Mouse (Mus musculus) limb, embryonic 14.5 days (tissue): ENCODE results near the gene Dis3l. TPM values are rescaled to one million over a fixed set of nuclear protein-coding genes. Genes with fewer than 3 reads are reported as not detected.
A peak's percentile ranks its signal among the peaks of the same experiment; 100 is the strongest.

Experiments
- ATAC-seq: fragments of 200-750 bp; cut with Nextera tagmentation; 2 replicates; pipeline ENCODE4 v1.8.0; 2017; ENCODE audit warnings: low read depth, moderate number of reproducible peaks, moderate TSS enrichment; ENCODE audit not compliant: low FRiP score
- DNase-seq: peaks from one replicate; pipeline ENCODE4 v3.0.0-alpha.2; 2015; ENCODE audit warnings: low spot score
- H3K27ac ChIP-seq: fragments of 300-500 bp; sonication (generic); replicated peaks from 2 replicates; pipeline ENCODE4 v1.5.1; 2014; ENCODE audit warnings: low read depth, mild to moderate bottlenecking, low read length, moderate library complexity, mixed read lengths
- H3K27me3 ChIP-seq: fragments of 300-500 bp; sonication (generic); 2 replicates; pipeline ENCODE4 v1.6.1; 2014; ENCODE audit warnings: low read length, mixed read lengths; ENCODE audit not compliant: control insufficient read depth, insufficient read depth
- H3K36me3 ChIP-seq: fragments of 300-500 bp; sonication (generic); 2 replicates; pipeline ENCODE4 v1.6.1; 2014; ENCODE audit warnings: mild to moderate bottlenecking, low read length, moderate library complexity, mixed read lengths; ENCODE audit not compliant: control insufficient read depth, insufficient read depth
- H3K4me1 ChIP-seq: fragments of 300-500 bp; sonication (generic); 2 replicates; pipeline ENCODE4 v1.6.1; 2014; ENCODE audit warnings: antibody characterized with exemption, low read length, mixed read lengths; ENCODE audit not compliant: control insufficient read depth, insufficient read depth
- H3K4me2 ChIP-seq: fragments of 300-500 bp; sonication (generic); replicated peaks from 2 replicates; pipeline ENCODE4 v1.6.1; 2014; ENCODE audit warnings: low read depth, mild to moderate bottlenecking, low read length, moderate library complexity; ENCODE audit not compliant: severe bottlenecking
- H3K4me3 ChIP-seq: fragments of 300-500 bp; sonication (generic); replicated peaks from 2 replicates; pipeline ENCODE4 v1.5.1; 2014; ENCODE audit warnings: low read length
- H3K9ac ChIP-seq: fragments of 300-500 bp; sonication (generic); 2 replicates; pipeline ENCODE4 v1.6.1; 2014; ENCODE audit warnings: mild to moderate bottlenecking, low read depth, low read length, moderate library complexity; ENCODE audit not compliant: severe bottlenecking
- H3K9me3 ChIP-seq: fragments of 300-500 bp; sonication (generic); 2 replicates; pipeline ENCODE4 v1.6.1; 2016; ENCODE audit warnings: low read length; ENCODE audit not compliant: control insufficient read depth
- POLR2A ChIP-seq: fragments of 200-500 bp; IDR thresholded peaks from 2 replicates; pipeline ENCODE4 v1.8.0; 2012; ENCODE audit warnings: inconsistent platforms, mild to moderate bottlenecking, moderate library complexity, borderline replicate concordance; ENCODE audit not compliant: insufficient read depth, insufficient read length; ENCODE audit errors: extremely low read depth
- WGBS: fragments of 180-500 bp; shearing (Covaris S2); extraction: QIAGEN DNeasy Blood & Tissue Kit; methylation state at CpG from one replicate; pipeline ENCODE4 v1.1.7; 2014; 5-methylcytosine and 5-hydroxymethylcytosine counted together
- polyA plus RNA-seq, 2 experiments: library from polyadenylated mRNA; depleted of rRNA in 1 of 2; stranded (reverse) in 1 of 2; unstranded in 1 of 2; fragments of >200 nt; fragmentation: Nextera tagmentation in 1 of 2; extraction: Ambion mirVana in 1 of 2; gene quantifications; 2 replicates each; pipeline versions ENCODE4 v1.2.1 to v1.2.3; 2012 to 2014

The Dis3l gene
- polyA plus RNA-seq (2012; rRNA removed) = 15.8 and 19.1 TPM in 2 replicates
- polyA plus RNA-seq (2014; fragmentation: Nextera tagmentation; extraction: Ambion mirVana) = 19.9 and 20.9 TPM in 2 replicates

GRCm38 (mm10) chr9:64341254-64341566 lies at the start of gene Dis3l:
TSS of gene Dis3l (minus strand) at chr9:64341288.
- 0 out of 2 replicates have a peak, but pooled peaks have one; percentile 6 for ATAC-seq
- peak within 1 kb of the TSS; percentile 50 for H3K4me3 ChIP-seq
- no peak for TF ChIP-seq POLR2A
- H3K27ac ChIP-seq = peak within 1 kb of the TSS; percentile 98
- H3K4me2 ChIP-seq = peak within 1 kb of the TSS; percentile 75
- 7% methylated on average over 16 of the region's 16 CpGs for WGBS
- H3K36me3 ChIP-seq = peaks cover 2% of the 10 kb centered on the region; the same call in 1 of the 2 replicates
- no peaks in the 10 kb centered on the region for H3K9me3 ChIP-seq
- H3K27me3 ChIP-seq = no peaks in the 10 kb centered on the region
- peak within 1 kb of the TSS; percentile 99 for H3K9ac ChIP-seq
- peaks cover 16% of the 10 kb centered on the region; the same call in 1 of the 2 replicates for H3K4me1 ChIP-seq
- DNase-seq = peak; percentile 23

DNA sequence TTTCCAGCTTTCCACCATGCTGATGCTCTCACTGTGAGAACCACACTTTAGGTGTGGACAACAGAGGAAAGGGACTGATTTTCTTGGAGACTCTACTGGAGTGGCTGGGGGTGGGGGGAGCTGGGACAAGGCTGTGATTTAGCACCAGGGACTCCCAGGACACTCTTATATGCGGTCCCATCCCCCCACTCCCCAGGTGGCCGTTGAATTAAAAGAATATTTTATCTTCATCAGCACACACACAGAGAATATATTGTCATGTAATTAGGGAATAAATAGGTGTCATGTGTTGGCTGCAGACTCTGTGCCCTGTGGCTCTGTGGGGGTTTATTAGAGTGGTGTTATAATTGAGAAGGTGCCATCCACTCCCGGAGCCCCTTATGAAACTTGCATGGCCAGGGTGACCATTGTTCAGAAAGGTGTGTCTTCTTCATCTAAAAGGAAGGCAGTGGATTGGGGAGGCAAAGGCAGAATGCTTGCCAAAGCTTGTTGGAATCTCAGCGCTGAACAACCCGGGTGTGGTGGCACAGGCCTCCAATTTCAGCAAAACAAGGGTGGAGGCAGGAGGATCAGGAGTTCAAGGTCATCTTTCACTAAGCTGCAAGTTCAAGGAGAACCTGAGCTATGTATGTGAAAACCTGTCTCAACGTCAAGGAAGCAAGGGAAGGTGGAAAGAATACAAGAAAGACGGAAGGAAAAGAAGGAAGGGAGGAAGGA lies 48.6 kb upstream of the Dis3l start:
- peaks cover 12% of the 10 kb centered on the region; the same call in 1 of the 2 replicates for H3K4me1 ChIP-seq
- DNase-seq (no peak), ATAC-seq (no peak)
- TF ChIP-seq POLR2A = no peak
- 65% methylated on average over 7 of the region's 7 CpGs for WGBS
- H3K27ac ChIP-seq = no peak overlapping the region
- H3K4me2 ChIP-seq = no peak overlapping the region
- no peaks in the 10 kb centered on the region for H3K36me3 ChIP-seq
- H3K9ac ChIP-seq = no peak overlapping the region
- H3K9me3 ChIP-seq = no peaks in the 10 kb centered on the region
- peaks cover 30% of the 10 kb centered on the region for H3K27me3 ChIP-seq
- H3K4me3 ChIP-seq = no peak overlapping the region

- DNase-seq (no peak), ATAC-seq (no peak)
- H3K4me3 ChIP-seq = peak overlapping the region; percentile 51
- WGBS = 1% methylated on average over 45 of the region's 45 CpGs
- H3K4me1 ChIP-seq = peaks cover 19% of the 10 kb centered on the region; the same call in 1 of the 2 replicates
- TF ChIP-seq POLR2A = no peak
- H3K27me3 ChIP-seq = peaks cover 41% of the 10 kb centered on the region
- no peaks in the 10 kb centered on the region for H3K9me3 ChIP-seq
- H3K4me2 ChIP-seq = peak overlapping the region; percentile 98
- no peak overlapping the region for H3K27ac ChIP-seq
- no peak overlapping the region for H3K9ac ChIP-seq
- no peaks in the 10 kb centered on the region for H3K36me3 ChIP-seq
Measured at GRCm38 (mm10) chr9:64386466-64387211, 45.6 kb upstream of the Dis3l start.

DNA sequence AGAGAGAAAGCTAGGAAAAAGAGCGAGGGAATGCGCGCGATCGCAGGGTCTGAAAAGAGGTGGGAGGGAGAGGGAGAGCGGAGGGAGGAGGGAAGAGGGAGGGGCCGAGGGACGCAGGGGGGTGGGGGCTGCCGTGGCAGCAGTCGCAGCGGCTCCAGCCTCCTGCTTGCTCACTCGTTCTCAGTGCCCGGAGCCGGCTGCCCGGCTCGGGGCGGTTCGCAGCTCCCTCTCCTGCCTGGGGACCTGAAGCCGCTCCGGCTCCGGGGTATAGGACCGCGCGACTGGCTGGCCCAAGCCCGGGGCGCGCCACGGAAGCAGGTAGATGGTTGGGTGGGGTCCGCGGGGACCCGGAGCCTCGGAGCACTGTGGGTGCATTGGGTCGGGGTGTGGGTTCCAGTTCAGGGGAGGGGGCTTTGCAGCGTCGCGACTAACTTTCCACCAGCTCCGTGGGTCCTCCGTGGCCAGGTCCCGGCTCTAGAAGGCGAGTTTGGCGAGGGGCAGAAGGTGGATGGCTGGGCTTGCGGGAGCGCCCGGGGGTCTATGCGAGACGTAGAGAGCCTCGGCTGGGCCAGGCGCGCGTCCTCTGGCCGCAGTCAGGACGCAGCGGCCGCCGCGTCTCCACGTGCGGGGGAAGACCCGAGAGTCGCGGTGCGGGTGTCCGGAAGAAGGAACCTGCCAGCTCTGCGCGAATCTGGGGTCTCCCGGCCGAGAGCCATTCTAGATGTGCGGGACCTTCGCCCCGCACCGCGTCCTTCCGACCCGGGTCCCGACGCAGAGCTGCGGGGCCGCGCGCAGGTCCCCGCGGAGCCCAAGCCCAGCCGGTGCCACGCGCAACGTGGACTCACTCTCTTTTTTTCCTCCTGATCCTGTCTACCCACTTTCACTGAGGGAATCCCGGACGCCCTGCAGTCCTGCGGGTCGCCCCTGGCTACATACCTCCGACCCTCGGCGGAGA lies 44.7 kb upstream of the Dis3l start, which contains the start of gene Megf11:
Gene Megf11, plus strand, starts transcription at position 116 of the 955 bp plus-strand sequence.
- H3K4me2 ChIP-seq = peak within 1 kb of the TSS; percentile 98
- H3K4me1 ChIP-seq = peaks cover 19% of the 10 kb centered on the region; the same call in 1 of the 2 replicates
- under 1% methylated on average over 75 of the region's 93 CpGs for WGBS
- ATAC-seq = peak; percentile 37
- H3K4me3 ChIP-seq = peak within 1 kb of the TSS; percentile 51
- no peak for TF ChIP-seq POLR2A
- H3K36me3 ChIP-seq = no peaks in the 10 kb centered on the region
- peak; percentile 71 for DNase-seq
- peak within 1 kb of the TSS; percentile 46 for H3K9ac ChIP-seq
- peaks cover 41% of the 10 kb centered on the region for H3K27me3 ChIP-seq
- no peaks in the 10 kb centered on the region for H3K9me3 ChIP-seq
- H3K27ac ChIP-seq = no peak within 1 kb of the TSS
